Mouse (Mus musculus): ENCODE measurements around the gene Ssbp4. TPM values are rescaled to one million over a fixed set of nuclear protein-coding genes. Genes with fewer than 3 reads are reported as not detected.

Gene Ssbp4
- polyA plus RNA-seq, 1 experiment, result 52.6 TPM

DNA sequence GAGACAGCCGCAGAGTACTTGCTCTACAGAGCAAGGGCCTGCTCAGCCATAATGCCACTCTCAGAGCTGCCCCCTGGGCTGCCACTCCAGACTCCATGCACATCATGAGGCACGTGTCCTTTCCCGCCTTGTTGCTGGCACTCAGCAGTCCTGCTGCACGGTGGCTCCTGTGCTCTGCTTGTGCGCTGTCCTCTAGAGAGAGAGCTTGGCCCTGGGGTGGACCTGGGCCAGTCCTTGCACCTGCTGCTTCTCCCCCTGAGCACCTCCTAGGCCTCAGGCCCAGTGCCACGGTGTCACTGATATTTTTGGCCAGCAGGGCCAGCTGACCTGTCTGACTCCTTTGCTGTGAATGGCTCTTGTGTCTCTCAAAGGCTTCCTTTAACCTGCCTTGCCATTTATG is 37.7 kb downstream of the Ssbp4 start:
- H3K36me3 ChIP-seq (ENCODE audit: control insufficient read depth), result peaks cover 56% of the 10 kb centered on the region
- peaks cover 27% of the 10 kb centered on the region for H3K4me1 ChIP-seq (ENCODE audit: control insufficient read depth)
- H3K27me3 ChIP-seq (ENCODE audit: control insufficient read depth), result no peaks in the 10 kb centered on the region
- H3K9me3 ChIP-seq (ENCODE audit: control insufficient read depth, low read length), result no peaks in the 10 kb centered on the region
- TF ChIP-seq TAL1 (IDR thresholded peaks at IDR 0.05; ENCODE audit: low read length), result no peak
- no peak for TF ChIP-seq GATA1 (IDR thresholded peaks at IDR 0.05; ENCODE audit: low read length)
- H3K4me3 ChIP-seq (replicated peaks), result no peak overlapping the region

DNA sequence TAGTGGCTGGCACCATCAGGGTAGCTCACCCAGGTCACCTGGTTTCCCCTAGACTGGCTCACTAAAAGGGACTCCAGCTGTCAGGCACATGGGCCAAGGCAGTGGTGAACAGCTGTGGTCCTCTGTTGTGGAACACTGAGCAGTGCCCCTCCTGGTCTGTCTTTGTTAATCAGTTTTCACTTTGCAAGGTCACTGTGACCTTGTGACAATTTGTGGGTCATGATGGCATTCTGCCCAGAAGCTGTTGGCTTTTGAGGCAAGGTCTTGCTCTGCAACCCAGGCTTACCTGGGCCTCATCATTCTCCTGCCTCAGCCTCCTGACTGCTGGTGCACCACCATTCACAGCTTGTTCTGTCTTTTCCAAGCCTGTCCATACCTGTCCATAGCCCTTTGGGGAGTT is 38.3 kb downstream of the Ssbp4 start:
- H3K4me1 ChIP-seq (ENCODE audit: control insufficient read depth), result peaks cover 31% of the 10 kb centered on the region
- H3K36me3 ChIP-seq (ENCODE audit: control insufficient read depth), result peaks cover 58% of the 10 kb centered on the region
- H3K4me3 ChIP-seq (replicated peaks), result no peak overlapping the region
- no peaks in the 10 kb centered on the region for H3K27me3 ChIP-seq (ENCODE audit: control insufficient read depth)
- no peak for TF ChIP-seq TAL1 (IDR thresholded peaks at IDR 0.05; ENCODE audit: low read length)
- H3K9me3 ChIP-seq (ENCODE audit: control insufficient read depth, low read length), result no peaks in the 10 kb centered on the region

DNA sequence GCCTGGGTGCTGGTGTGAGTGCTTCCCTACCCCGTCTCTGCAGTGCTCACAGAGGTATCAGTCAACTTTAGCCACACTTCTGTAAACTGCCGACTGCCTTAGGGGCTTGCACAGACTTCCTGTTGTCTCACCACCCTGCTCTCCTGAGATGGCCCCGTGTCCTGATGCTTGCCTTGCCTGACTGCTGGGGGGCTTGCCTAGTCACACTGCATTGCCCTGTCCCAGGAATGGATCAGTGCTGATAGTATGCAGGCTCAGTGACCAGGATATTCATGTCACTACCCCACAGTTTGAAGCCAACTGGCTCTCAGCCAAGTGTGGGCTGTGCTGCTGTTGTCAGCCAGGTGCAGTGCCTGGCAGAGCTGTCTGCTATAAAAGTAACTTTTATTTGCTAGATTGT is 43.1 kb downstream of the Ssbp4 start:
- peaks cover 59% of the 10 kb centered on the region for H3K4me1 ChIP-seq (ENCODE audit: control insufficient read depth)

DNA sequence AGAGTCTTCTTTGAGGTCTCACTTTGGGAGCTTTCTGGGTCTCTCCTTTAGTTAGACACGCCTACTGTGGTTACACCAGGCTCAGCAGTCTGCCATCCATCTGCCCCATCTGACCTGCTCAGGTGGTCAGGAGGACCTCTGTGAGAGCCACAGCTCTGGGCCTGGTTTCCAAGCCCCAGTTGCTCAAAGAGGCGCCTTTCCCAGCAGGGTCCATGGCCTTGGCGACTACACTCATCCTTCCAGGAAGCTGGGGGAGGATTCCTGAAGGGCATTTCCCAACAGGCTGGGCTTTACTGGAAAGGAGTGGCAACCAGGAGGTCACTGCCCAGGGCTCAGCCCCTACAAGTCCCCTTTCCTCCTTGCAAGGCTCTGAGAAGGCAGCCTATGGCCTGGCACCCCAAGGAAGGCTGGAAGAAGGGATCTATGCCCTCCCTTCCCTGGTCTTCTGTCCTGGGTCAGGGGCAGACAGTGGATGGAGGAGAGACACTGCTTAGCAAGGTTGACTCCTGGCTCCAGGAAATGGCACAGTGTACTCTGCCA is 43.9 kb downstream of the Ssbp4 start:
- Histone ChIP-seq H3K27me3 (ENCODE audit: control insufficient read depth) (no peaks in the 10 kb centered on the region), H3K4me3 (replicated peaks) (no peak overlapping the region), H3K36me3 (ENCODE audit: control insufficient read depth) (peaks cover 39% of the 10 kb centered on the region), H3K9me3 (ENCODE audit: control insufficient read depth, low read length) (no peaks in the 10 kb centered on the region), H3K4me1 (ENCODE audit: control insufficient read depth) (peaks cover 60% of the 10 kb centered on the region)
- TF ChIP-seq GATA1 (IDR thresholded peaks at IDR 0.05; ENCODE audit: low read length), result no peak
- TF ChIP-seq TAL1 (IDR thresholded peaks at IDR 0.05; ENCODE audit: low read length), result no peak

More for the DNA sequence above, 43.1 kb downstream of the Ssbp4 start:
- Histone ChIP-seq H3K27me3 (ENCODE audit: control insufficient read depth) (no peaks in the 10 kb centered on the region), H3K9me3 (ENCODE audit: control insufficient read depth, low read length) (no peaks in the 10 kb centered on the region), H3K36me3 (ENCODE audit: control insufficient read depth) (peaks cover 40% of the 10 kb centered on the region), H3K4me3 (replicated peaks) (no peak overlapping the region)
- TF ChIP-seq GATA1 (IDR thresholded peaks at IDR 0.05; ENCODE audit: low read length) (no peak), TAL1 (IDR thresholded peaks at IDR 0.05; ENCODE audit: low read length) (no peak)

DNA sequence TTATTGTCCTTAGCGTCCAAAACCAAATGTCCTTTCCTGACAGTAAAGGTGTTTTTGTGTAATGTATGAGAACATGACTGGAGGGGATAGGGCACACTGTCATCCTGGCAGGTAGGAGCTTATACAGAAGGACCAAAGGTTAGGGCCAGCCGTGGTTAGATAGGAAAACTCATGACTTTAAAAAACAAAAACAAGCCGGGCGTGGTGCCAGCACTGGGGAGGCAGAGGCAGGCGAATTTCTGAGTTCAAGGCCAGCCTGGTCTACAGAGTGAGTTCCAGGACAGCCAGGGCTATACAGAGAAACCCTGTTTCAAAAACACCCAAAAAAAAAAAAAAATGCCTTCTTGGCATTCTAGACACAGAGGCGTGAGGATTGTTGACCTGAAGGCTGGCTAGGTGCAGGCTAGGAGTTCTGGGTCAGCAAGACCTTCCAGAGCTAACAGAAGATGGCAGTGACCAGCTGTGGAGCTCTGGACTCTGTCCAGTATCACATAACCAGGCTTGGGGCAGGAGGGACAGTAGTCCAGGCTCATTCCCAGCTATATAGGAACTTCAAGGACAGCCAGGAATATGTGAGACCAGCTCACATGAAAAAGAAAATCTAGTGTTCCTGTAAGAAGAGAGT is 44.8 kb downstream of the Ssbp4 start:
- H3K4me1 ChIP-seq (ENCODE audit: control insufficient read depth), result peaks cover 65% of the 10 kb centered on the region

DNA sequence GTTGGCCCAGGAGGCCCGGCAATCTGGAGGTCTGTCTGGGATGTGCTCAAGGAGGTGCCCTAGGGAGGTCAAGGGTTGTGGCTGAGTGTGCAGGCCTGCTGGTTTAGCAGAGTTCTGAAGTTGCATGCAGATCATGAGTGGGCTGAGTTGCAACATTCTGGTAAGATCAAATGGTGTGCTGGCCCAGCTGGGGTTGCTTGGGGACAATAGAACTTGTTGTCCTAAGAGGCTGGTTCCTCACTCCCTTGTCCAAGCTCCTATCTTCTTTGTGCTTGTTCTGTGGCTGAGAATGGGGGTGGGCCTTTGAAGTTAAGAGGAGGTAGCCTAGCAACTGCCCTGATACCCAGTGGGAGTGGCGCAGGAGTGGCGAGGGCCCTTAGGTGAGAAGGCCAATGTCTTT is 45.9 kb downstream of the Ssbp4 start:
- Histone ChIP-seq H3K4me3 (replicated peaks) (no peak overlapping the region), H3K9me3 (ENCODE audit: control insufficient read depth, low read length) (no peaks in the 10 kb centered on the region), H3K36me3 (ENCODE audit: control insufficient read depth) (peaks cover 45% of the 10 kb centered on the region), H3K27me3 (ENCODE audit: control insufficient read depth) (no peaks in the 10 kb centered on the region), H3K4me1 (ENCODE audit: control insufficient read depth) (peaks cover 75% of the 10 kb centered on the region)
- TF ChIP-seq TAL1 (IDR thresholded peaks at IDR 0.05; ENCODE audit: low read length), result no peak
- TF ChIP-seq GATA1 (IDR thresholded peaks at IDR 0.05; ENCODE audit: low read length), result no peak

More for the DNA sequence above, 44.8 kb downstream of the Ssbp4 start:
- peaks cover 39% of the 10 kb centered on the region for H3K36me3 ChIP-seq (ENCODE audit: control insufficient read depth)
- H3K9me3 ChIP-seq (ENCODE audit: control insufficient read depth, low read length), result no peaks in the 10 kb centered on the region
- TF ChIP-seq TAL1 (IDR thresholded peaks at IDR 0.05; ENCODE audit: low read length), result no peak
- TF ChIP-seq GATA1 (IDR thresholded peaks at IDR 0.05; ENCODE audit: low read length), result no peak
- H3K4me3 ChIP-seq (replicated peaks), result no peak overlapping the region
- no peaks in the 10 kb centered on the region for H3K27me3 ChIP-seq (ENCODE audit: control insufficient read depth)

DNA sequence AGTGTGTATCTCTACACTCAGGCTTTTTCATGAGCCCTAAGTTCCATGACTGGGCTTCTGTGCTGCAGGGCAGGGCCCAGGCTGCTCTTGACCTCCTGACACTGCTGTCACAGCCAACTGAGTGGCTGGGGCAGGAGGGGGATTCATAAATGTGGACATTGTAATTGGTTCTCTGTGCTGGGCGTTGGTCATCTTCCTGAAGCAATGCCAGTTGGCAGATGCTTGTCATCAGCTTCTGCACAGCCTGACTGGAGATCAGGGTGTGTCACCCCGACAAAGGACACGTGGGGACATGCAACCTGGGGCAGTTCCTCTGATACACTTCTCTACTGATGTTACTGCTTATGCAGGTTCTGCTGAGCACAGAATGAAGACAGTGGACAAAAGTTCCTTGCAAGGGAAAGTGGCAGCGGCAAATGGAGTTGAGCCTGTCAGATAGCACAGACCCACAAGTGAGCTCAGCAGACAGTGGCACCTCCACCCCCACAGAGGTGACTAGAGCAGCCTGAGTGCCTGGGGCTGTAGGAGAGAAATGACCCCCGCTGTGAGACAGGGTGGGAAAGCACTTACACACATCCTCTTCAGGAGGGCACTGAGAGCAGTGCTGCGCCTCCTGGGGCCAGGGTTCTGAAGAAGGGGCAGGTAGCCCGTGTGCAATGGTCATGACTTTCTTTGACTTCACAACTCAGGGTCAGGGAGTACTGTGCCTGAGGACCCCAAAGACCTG is 46.7 kb downstream of the Ssbp4 start:
- Histone ChIP-seq H3K9me3 (ENCODE audit: control insufficient read depth, low read length) (no peaks in the 10 kb centered on the region), H3K27me3 (ENCODE audit: control insufficient read depth) (no peaks in the 10 kb centered on the region), H3K36me3 (ENCODE audit: control insufficient read depth) (peaks cover 51% of the 10 kb centered on the region), H3K4me1 (ENCODE audit: control insufficient read depth) (peaks cover 80% of the 10 kb centered on the region), H3K4me3 (replicated peaks) (no peak overlapping the region)
- TF ChIP-seq TAL1 (IDR thresholded peaks at IDR 0.05; ENCODE audit: low read length) (no peak), GATA1 (IDR thresholded peaks at IDR 0.05; ENCODE audit: low read length) (no peak)

DNA sequence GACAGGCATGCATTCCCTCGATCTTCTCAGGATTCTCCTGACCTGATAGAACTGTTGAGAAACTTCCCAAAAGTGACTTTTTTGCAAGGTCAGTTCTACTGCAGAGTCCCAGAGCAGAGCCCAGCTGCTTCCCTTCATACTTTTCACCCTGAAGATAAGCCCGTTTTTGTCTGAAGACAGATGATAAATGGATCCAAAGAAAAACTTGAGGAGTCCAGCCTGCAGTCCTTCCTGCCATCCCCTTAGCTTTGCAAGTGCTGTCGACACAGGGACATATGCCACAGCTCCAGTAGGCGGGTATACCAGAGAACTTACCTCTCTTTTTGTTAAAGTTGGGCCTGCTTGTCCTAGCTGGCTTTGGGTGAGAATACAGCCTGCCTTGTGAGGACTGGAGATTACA is 47.3 kb downstream of the Ssbp4 start:
- peaks cover 82% of the 10 kb centered on the region for H3K4me1 ChIP-seq (ENCODE audit: control insufficient read depth)
- H3K27me3 ChIP-seq (ENCODE audit: control insufficient read depth), result no peaks in the 10 kb centered on the region
- peaks cover 52% of the 10 kb centered on the region for H3K36me3 ChIP-seq (ENCODE audit: control insufficient read depth)
- H3K9me3 ChIP-seq (ENCODE audit: control insufficient read depth, low read length), result no peaks in the 10 kb centered on the region
- no peak for TF ChIP-seq TAL1 (IDR thresholded peaks at IDR 0.05; ENCODE audit: low read length)
- no peak for TF ChIP-seq GATA1 (IDR thresholded peaks at IDR 0.05; ENCODE audit: low read length)
- H3K4me3 ChIP-seq (replicated peaks), result no peak overlapping the region

DNA sequence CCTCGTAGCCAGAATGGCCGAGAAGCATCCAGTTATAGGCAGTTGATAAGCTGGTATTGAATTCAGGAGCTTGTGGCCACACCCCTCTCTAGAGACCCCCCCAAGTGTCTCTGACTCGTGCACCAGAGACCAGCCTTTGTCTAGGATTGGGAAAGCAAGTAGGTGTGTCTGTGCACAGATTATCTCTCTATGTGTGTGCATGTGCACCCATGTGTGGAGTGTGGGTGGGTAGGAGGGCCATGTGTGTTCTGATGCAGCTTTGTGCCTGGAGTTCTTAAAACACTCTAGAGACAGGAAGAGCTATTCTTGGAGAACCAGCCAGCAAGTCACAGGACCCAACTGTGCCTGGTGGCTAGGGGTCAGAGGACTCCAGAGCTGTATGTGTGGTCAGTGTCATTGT is 48.1 kb downstream of the Ssbp4 start:
- H3K27me3 ChIP-seq (ENCODE audit: control insufficient read depth), result no peaks in the 10 kb centered on the region
- H3K4me3 ChIP-seq (replicated peaks), result no peak overlapping the region
- peaks cover 83% of the 10 kb centered on the region for H3K4me1 ChIP-seq (ENCODE audit: control insufficient read depth)
- TF ChIP-seq GATA1 (IDR thresholded peaks at IDR 0.05; ENCODE audit: low read length) (no peak), TAL1 (IDR thresholded peaks at IDR 0.05; ENCODE audit: low read length) (no peak)
- no peaks in the 10 kb centered on the region for H3K9me3 ChIP-seq (ENCODE audit: control insufficient read depth, low read length)
- H3K36me3 ChIP-seq (ENCODE audit: control insufficient read depth), result peaks cover 55% of the 10 kb centered on the region
